Mouse (Mus musculus) 3134 (cell line): ENCODE results near the gene Nedd8.

Source experiments
- DNase-seq: peaks from one replicate; pipeline ENCODE4 v3.0.0-alpha.2; 2011; ENCODE audit warnings: low spot score; ENCODE audit not compliant: insufficient read length; ENCODE audit errors: extremely low read depth

Nedd8 gene

DNA sequence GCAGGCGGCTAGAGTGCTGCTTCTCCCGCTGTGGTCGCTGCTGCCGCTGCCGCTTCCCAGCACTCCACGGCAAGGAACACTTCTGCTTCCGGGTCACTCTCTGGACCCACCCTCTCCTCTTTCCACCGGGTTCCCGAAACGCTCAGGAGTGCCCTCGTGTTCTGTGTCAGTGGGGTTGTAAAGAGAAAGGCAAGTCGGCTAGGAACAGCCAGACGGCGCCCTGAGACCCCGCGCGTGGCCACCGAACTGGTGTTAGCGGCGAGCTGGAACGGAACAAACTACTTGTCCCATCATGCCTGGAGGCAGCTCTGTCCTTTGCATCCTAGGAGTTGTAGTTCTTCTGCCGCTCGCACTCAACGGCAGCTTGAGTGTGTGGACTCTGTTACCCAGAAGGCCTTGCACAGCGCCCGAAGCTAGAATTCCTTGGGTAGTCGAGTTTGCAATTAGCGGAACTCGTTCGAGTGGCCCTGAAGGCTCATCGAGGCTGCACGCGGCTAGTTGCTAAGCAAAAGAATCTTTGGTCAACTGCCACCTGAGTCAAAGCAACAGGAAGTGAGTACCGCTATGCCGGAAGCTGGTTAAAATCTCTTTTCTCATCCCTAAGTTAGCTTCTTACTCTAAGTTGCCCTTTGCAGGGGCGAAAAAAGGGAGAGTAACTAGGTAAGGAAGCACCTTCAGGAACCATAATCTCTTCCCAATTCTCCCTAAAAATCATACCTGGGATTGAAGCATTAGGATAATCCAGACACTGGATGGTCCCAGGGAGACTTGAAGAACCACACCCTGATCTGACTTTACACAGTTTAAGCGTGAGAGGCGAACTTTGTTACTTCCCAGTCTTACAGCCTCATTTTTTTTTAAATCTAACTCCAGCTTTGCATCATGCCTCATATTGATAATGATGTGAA, at the start of gene Nedd8, which contains the start of gene Gmpr2:
Nedd8 (minus strand) TSS at position 292 of the 908 bp plus-strand sequence.
Gmpr2 (plus strand) TSS at position 109 of the 908 bp plus-strand sequence.
- peak; percentile 92 for DNase-seq

DNA sequence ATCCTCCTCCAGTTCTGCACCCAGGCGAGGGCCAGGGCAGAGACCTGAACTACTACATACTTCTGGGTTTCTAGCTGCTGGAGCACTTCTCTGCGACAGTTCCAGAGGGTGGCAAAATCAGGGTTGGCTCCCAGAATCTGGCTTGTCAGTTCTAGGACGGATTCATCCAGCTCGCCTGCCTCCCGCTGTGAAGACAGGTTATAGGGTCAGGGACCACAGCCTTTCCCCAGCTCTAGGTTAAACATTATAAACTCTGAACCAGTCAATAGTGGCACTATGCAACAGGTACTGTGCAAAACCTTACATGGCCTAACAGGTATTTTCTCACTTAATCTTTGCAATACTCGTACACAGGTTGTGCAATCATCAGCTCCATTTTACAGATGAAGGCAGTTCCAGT, 49.2 kb upstream of the Nedd8 start:
- no peak for DNase-seq

DNA sequence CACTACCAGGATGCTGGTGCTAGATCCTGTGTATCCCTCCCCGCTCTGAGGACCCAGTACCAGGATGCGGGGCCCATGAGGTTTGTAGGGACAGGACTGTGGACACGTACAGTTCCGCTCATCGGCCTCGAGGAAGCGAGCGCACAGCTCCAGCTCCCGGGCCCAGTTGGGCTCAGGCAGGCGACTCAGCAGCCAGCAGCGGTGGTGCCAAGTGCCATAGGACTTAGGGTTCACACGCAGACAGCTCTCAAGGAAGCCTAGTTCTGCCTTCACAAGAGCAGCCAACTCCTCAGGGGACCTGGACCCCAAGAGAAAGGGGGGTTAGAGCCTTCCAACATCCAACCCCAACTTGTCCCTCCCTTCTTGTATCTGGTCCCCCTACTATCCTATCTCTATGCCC, 48.7 kb upstream of the Nedd8 start:
- no peak for DNase-seq

DNA sequence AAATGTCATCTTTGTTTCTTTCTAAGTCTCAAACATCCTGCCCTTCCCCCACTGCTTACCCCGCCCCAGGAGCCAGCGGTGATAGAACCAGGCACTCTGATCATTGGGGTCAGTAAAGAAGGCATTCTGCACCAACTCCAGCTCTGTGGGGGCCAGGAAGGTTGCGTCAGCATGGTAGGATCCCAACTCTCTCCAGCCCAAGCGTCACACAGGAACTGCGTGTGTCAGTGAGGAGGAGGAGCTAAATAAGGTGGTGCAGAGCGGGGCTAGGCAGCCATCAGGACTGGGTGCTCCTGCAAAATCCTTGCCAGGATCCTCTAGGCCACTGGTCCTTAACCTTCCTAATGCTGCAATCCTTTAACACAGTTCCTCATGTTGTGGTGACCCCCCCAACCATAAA, 47.8 kb upstream of the Nedd8 start:
- no peak for DNase-seq

DNA sequence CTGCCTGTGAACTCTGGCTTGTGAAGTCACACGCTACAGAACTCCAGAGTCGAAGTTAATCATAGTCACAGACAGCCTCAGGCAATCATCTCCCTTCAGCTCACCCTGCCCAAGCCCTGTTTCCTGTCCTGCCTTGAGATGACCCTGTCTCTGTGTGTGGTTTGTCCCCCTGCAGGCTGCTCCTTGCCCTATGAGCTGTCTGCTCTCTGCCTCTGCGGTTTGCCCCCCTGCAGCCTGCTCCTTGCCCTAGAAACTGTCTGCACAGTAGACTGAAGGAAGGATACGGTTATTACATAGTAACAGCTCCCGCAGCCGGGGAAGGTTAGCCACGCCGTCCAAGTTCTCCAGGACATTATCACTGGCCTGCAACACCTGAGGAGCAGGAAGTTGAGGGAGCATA, 45.0 kb upstream of the Nedd8 start:
- no peak for DNase-seq

DNA sequence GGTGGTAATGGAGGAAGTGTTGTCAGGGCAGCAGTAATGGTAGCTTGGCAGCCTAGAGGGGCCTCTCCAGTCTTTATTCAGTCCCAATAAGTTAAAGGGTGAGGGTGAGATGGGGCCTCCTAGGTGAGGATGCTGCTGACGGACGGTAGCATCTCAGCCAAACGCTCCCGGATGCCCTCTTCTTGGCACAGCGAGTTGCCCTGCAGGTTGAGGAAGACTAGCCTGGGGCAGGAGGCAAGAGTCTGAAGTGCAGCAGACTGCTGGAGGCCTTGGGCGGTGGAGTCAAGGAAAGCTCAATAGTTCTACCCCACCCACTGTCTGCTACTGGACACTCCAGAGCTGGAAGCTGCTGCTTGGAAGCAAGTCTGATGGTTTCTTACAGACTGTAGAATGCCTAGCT, 44.3 kb upstream of the Nedd8 start:
- no peak for DNase-seq

DNA sequence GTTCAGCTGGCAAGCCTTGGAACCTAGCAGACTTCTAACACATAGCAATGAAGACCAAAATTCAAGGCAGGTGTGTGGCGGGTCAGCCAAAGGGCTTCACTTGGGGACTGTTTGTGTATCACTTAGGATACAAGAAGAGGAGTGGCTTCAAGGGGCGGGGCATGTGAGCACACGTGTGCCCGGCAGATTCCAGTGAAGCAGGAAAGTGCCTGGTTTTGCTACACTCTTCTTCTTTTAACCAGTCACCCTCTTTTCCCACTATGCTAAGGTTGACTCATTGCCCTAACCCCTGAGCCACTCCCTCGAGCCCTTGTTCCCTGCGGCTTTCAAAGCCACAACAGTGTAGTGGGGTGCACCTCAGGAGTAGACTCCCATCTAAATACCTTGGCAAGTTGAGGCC, 43.0 kb upstream of the Nedd8 start:
- DNase-seq, result peak; percentile 56

DNA sequence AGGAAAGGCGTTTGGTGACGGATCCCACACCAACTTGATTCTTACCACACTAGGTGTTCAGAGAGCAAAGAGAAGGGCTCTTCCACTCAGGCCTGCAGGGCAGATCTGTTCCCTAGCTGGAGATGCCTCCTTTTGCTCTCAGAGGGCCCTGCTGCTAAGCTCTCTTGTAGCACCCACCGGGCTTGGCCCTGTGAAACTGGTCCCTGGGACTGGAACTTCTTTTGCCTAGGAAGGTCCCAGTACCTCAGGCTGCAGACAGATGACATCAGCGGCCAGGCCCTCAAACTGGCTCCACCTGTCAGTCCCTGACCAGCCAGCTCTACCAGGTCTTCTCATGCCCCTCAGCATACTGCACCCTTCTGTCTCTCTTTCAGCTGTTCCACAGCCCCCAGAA, 41.8 kb upstream of the Nedd8 start, which contains the start of gene Tgm1:
Tgm1 (minus strand) TSS at position 198 of the 394 bp plus-strand sequence.
- DNase-seq, result no peak

DNA sequence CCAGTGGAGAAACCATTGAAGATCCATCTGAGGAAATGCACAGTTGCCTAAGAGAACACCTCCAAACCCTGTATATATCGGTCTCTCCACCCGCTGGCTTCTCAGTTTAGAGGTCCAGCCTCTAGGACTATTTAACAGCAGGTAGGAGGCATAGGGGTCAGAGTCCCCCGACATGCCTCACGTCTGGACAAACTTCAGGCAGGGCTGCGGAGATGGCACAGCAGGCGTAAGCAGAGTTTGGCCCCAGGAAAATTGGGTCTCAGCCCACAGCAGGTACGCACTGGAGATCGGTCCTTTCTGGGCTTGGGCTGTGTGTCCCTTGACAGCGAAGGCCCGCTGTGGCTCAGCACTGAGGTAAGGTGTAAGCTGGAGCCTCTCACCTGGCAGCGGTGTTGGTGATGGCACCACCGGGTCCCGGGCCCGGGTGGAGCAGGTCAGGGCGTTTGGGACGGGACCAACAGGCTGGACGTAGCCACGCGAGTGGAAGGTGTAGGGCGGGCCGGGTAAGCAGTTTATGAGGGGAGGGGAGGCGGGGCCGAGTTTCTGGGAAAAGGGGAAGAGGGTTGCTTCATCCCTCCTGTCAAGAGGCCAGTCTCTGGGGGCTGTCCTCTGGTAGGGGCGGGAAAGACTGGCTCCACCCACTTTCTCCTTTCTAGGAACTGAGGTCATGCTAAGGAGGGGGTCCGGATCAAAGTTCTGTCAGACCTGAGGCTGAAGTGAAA, 41.2 kb upstream of the Nedd8 start:
- no peak for DNase-seq

DNA sequence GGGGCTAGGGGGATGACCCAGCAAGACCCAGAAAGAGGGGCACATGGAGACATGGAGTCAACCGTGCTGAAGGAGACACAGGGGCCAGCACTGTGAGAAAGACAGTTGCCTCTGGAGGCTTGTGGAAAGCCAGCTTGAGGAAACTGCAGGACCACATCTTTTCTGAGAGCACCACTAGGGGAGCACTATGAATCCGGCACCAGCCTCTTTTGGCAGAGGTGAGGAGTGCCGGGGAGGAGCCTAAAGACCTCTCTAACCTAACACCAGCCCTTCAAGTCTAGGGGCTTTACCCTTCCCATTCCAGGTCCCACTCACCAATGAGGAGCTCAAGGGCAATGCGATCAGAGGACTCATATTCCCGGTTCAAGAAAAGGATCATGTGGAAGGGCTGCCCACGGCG, 39.9 kb upstream of the Nedd8 start:
- DNase-seq, result no peak

DNA sequence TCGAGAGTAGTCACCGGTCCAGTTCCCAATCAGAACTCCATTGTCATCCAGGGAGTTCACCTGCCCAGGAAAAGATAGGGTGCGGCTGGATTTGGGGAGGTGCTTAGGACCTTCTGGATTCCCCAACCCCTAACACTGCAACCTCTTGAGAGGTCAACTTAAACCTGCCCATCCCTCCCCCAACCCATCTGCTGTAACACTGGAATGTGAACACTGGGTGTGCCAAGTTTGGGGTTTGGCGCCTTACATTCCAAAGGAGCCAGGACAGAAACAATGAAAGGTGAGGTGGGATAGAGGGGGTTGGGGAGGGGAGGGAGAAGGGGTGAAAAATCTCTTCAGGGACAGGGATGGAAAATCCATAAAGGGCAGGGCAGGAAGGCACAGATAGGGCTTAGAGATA, 37.6 kb upstream of the Nedd8 start:
- no peak for DNase-seq

DNA sequence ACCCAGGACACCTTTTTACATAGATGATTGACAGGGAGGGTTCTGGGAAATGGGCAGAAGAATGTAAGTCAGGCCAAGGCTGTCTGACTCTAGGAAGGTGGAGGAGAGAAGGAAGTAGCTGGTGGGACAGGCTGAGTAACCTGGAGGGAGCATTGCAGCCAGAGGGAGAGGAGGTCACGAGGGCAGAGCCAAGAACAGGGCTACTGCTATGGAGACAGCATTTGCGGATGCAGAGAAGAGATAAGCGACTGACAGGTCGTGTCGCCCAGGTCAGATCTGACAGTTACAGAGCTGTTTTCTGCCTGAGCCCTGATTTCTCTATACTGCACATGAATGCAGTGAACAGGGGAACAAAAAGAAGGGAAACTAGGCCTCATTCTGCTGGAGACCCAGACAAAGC, 35.5 kb upstream of the Nedd8 start:
- DNase-seq, result no peak

DNA sequence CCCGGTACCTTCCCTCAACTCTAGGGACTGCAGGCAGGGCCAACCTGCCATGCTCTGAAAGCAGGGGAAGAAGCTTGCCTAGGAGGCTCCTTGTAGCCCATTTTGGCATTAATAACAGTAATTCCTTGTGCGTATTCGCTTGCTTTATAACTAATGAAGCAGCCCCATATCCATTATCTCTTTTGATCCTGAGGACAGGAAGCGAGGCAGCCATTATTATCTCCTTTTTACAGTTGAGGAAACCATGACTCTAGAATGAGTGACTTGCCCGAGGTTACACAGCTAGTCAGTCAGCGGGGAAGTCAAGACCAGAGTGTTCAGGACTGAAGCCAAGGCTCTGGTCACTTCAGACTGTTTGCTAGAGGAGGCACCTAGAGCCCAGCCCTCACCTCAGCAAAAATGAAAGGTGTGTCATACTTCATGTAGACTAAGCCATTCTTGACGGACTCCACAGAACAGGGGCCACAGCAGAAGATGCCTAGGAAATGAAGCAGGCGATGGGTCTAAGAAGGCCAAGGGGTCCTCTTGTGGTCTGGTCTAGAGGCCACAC, 34.2 kb upstream of the Nedd8 start:
- no peak for DNase-seq

DNA sequence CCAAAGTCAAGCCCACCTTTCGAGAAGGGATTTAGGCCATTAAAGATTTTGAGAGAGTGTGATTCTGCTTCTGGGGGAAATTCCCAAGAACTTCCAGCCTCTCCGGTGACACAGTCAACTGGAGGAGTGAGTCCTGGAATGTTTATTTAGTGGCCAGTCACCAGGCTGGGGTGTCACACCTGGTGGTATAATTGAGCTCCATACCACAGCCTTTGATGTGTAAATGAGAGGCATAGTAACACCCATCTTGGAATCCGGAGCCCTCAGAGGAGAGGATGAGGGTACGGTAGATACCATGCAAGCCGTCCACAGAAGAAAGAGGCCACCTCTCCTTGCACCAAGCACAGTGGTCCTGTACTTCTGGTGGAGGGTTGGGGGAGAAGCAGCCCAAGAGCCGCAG, 30.8 kb upstream of the Nedd8 start:
- no peak for DNase-seq

DNA sequence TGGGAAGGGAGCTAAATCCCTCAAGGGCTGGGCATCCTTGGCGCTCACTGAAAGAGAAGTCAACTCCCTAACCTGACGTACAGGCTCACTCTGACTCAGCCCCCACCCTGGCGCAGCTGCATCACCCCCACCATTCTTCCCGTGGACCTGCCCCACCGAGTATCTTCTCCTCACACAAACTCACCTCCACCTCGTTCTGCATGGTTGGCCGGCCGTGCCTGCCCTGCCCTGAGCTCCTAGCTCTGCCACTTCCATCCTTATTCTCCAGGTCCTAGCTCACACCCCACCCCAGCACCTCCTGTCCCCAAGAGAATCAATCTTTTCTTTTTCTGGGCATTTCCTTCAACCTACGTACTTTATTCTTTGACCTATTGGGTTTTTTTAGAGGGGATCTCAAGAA, 29.2 kb upstream of the Nedd8 start:
- no peak for DNase-seq

DNA sequence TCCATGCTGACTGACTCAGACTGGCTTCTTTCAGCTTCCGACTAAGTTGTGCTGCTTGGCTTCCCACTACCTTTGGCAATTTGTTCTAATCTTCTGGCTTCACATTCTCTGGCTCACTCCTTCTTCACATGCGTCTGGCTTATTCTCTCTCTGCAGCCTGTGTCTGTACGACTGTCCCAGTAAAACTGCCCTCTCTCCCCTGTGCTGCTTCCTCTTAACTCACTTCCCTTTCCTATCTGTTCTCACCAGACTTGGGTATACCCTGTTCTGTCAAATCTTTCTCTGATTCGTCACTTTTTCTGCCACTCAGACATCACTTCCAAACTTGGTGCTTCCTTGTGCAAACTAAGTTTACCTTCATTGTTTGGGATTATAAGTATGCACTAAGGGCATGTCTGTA, 25.3 kb upstream of the Nedd8 start:
- DNase-seq, result no peak

DNA sequence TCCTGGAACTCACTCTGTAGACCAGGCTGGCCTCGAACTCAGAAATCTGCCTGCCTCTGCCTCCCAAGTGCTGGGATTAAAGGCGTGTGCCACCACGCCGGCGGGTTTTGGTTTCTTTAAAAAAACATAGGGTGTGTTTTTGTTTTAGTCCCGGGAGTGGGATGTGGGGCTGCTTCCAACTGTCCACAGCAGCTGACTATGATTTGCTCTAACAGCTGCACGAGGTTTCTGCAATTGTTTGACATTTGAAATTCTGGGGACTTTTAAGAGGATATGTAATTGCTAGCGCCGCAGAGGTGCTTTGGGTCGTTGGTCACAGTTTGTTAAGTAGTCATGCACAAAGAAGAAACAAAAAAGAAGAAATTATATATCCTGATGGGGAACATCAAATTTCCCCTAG, 17.5 kb upstream of the Nedd8 start:
- DNase-seq, result no peak

DNA sequence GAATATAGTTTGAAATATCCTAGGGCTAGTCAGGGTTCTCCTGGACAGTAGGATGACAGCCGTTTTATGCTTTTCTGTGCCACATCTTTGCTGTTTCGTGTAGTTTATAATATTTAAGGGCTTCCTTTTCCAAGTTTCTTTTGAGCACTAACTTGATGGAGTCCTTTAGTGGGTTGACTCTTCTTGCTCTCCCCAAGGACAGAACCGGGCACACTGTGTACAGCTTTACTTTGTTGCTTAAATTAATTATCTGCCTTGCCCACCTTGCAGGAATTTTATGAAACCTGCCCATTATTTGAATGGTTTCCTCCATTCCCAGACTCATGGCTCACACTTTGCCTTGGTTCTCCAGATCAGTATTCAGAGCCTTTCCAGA, 10.2 kb upstream of the Nedd8 start:
- no peak for DNase-seq

DNA sequence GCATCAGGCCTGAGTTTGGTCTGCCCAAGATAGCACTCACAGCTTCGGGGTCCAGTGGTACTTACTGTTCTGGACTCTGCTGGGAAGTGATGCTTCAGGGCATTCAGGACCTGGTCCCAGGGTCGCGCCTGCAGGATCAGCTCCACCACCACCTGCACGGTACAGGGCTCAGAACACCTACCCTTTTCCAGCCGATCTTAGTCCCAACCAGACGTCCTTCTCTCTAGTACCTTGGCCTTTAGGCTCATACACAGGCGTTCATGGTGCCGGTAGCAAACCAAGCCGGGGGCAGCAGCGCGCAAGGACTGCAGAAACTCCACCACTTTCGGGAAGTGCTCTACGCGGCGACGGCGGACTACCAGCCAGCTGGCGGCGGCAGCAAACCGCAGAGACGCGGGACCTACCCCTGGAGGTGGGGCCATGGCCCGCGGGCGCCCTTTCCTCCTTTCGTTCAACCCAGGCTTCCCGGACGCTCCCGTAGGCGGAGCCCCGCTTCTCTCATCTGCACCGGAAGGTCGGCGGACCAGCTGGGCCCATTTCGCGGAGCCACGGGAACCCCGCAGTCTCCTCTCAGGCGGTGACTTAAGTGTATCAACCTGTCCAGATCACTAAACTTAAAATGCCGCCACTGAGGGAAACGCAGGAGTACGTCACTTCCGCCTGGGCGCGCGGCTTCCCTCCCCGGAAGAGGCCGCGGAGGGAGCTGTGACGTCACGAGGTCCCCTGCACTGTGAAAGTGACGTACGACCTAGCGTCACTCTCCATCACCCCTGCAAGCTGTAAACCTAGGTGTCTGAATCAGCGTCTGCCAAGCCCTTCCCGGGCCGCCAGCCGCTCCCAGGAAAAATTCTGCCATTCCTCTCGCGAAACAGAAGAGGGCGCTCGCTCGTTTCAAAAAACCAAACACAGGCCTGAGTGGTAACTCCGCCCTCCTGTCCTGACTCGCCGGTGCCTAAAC, 9.5 kb upstream of the Nedd8 start, which contains the start of gene Tinf2:
Tinf2 (minus strand) TSS at position 661 of the 958 bp plus-strand sequence.
- DNase-seq, result peak; percentile 96

DNA sequence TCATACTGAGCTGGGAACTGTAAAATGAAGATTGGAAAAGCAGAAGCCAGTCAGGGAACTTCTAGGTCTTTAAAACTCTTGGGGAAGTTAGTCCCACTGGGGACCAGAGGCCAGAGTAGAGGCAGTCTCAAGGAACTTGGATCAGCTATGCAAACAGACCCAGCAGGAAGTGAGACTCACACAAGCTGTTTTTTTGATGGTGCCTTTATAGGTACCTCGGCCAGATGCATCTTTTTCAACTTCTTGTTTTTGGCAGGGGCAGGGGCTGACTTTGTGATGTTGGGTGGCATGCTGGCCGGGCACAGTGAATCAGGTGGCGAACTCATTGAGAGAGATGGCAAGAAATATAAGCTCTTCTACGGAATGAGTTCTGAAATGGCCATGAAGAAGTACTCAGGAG, 5.7 kb upstream of the Nedd8 start:
- no peak for DNase-seq

DNA sequence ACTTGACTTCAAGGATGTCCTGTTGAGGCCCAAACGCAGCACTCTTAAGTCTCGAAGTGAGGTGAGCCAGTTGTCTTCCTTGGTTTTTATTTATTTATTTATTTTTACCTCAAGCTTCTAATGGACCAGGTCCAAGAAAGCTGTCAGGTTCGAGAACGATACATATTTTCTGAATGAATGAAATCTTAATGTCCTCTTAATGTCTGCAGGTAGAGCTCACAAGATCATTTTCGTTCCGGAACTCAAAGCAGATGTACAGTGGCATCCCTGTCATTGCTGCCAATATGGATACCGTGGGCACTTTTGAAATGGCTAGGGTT, 777 bp upstream of the Nedd8 start:
- DNase-seq, result no peak
